Mouse (Mus musculus): ENCODE results near the gene Ndufaf4.

GRCm38 (mm10) chr4:24907745-24908144 lies 9.9 kb downstream of the Ndufaf4 start:
- TF ChIP-seq CTCF (IDR thresholded peaks at IDR 0.05; ENCODE audit: low read depth), result no peak
- TF ChIP-seq EP300 (IDR thresholded peaks at IDR 0.05; ENCODE audit: low read depth), result no peak

Measured in liver, embryonic 14.5 days (tissue).